ENCODE assay signal across 8 mouse cellular contexts in the genomic region with DNA sequence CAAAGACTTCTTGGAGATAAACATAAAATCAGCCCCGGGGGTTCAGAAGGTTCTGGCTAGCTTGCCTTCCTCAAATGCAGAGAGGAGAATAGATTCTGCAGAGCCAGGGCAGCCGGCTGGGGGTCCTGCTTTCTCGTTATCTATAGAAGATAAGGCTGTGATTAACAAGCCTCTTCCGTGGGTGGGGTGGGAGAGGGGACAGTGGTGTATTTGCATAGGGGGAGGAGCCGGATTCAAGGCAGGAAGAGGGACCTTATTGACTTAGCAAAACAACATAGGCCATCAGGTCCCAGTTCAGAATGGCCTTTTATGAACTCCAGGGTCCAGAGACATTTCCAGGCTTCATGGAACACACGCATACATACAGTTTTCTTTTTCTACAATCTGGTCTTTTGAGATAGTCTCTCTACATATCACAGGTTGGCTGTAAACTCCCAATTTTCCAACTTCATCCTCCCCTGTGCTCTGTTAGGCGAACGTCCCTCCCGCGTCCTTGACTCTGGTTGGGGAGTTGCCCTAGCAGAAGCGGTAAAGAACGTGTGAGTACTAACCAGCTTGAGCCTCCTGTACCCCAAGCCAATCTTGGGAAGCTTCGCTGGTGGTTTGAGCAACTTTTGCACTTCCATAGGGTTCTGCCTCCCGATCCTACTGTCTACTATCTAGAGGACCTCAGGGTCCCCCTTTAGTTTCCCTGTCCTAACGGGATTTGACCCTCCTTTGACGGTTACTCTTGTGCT. TPM values are rescaled to one million over a fixed set of nuclear protein-coding genes. Genes with fewer than 3 reads are reported as not detected.
DNase-seq lines count a peak whose midpoint lies in the region; ATAC-seq and TF ChIP-seq lines count a peak whose summit lies in the region.

No protein-coding gene starts in this region.

- peaks cover 3% of the 10 kb centered on the region; the same call in 1 of the 2 replicates for H3K4me1 ChIP-seq in heart, adult 2 months (ENCODE audit: control insufficient read depth, insufficient read depth, low read length)
- peaks cover 11% of the 10 kb centered on the region for H3K4me1 ChIP-seq in embryonic facial prominence, embryonic 12.5 days
- 0 out of 2 replicates have a peak, but pooled peaks cover 3% of the 10 kb centered on the region for H3K4me1 ChIP-seq in hindbrain, postnatal 0 days (ENCODE audit: insufficient read depth, low read length)
- no peaks in the 10 kb centered on the region for H3K4me1 ChIP-seq in stomach, postnatal 0 days (replicated peaks; ENCODE audit: control insufficient read depth, insufficient read depth)

- no peak for TF ChIP-seq EP300 in heart, adult 2 months (IDR thresholded peaks at IDR 0.05; ENCODE audit: insufficient read depth, low read depth, low read length)
- TF ChIP-seq EP300 in stomach, postnatal 0 days (optimal IDR thresholded peaks at IDR 0.05) = no peak

- no peaks in the 10 kb centered on the region for H3K9me3 ChIP-seq in embryonic facial prominence, embryonic 12.5 days
- H3K9me3 ChIP-seq in hindbrain, postnatal 0 days (ENCODE audit: low read length) = no peaks in the 10 kb centered on the region
- no peaks in the 10 kb centered on the region for H3K9me3 ChIP-seq in stomach, postnatal 0 days (ENCODE audit: control insufficient read depth, low read length)

- no peaks in the 10 kb centered on the region for H3K27me3 ChIP-seq in heart, adult 2 months (ENCODE audit: control insufficient read depth, insufficient read depth, low read length)
- H3K27me3 ChIP-seq in embryonic facial prominence, embryonic 12.5 days = peaks cover 56% of the 10 kb centered on the region
- H3K27me3 ChIP-seq in hindbrain, postnatal 0 days (ENCODE audit: insufficient read depth, low read length) = no peaks in the 10 kb centered on the region; the same call in 1 of the 2 replicates
- no peaks in the 10 kb centered on the region for H3K27me3 ChIP-seq in stomach, postnatal 0 days (ENCODE audit: control insufficient read depth, insufficient read depth, low read length)

- WGBS in heart, adult 2 months = 14% methylated on average over 16 of the region's 16 CpGs
- 8% methylated on average over 16 of the region's 16 CpGs for WGBS in embryonic facial prominence, embryonic 12.5 days
- WGBS in hindbrain, postnatal 0 days = 13% methylated on average over 16 of the region's 16 CpGs
- 11% methylated on average over 16 of the region's 16 CpGs for WGBS in stomach, postnatal 0 days

- peak overlapping the region; percentile 69 for H3K4me3 ChIP-seq in heart, adult 2 months
- H3K4me3 ChIP-seq in embryonic facial prominence, embryonic 12.5 days = peak overlapping the region; percentile 43
- peak overlapping the region; percentile 44 for H3K4me3 ChIP-seq in hindbrain, postnatal 0 days (ENCODE audit: low read length)
- peak overlapping the region; percentile 49 for H3K4me3 ChIP-seq in stomach, postnatal 0 days (ENCODE audit: low read depth, low read length)

- ATAC-seq in embryonic facial prominence, embryonic 12.5 days (ENCODE audit: insufficient number of reproducible peaks, insufficient read depth, low FRiP score, low TSS enrichment) = no peak
- ATAC-seq in hindbrain, postnatal 0 days = no peak; the same call in 1 of the 2 replicates
- no peak; the same call in 1 of the 2 replicates for ATAC-seq in stomach, postnatal 0 days (ENCODE audit: low FRiP score, low TSS enrichment)

- intact Hi-C loops in heart, adult 2 months (cut with DNase I) = loop anchor here (10.0 kb wide), 1 partner anchor 120 kb away; the partner anchor contains the start of gene Tbc1d2
- intact Hi-C loops in heart, postnatal 10 days (cut with DNase I) = loop anchor here (10.0 kb wide), 1 partner anchor 120 kb away; the partner anchor contains the start of gene Tbc1d2

- TF ChIP-seq POLR2A in heart, adult 2 months (IDR thresholded peaks at IDR 0.05; ENCODE audit: insufficient read depth, low read depth, low read length) = peak; percentile 55; the same call in 1 of the 2 replicates

- no peaks in the 10 kb centered on the region for H3K79me2 ChIP-seq in heart, adult 2 months (replicated peaks; ENCODE audit: control insufficient read depth, insufficient read depth, low read length)

- H3K36me3 ChIP-seq in heart, adult 2 months (ENCODE audit: control insufficient read depth, insufficient read depth, low read length) = no peaks in the 10 kb centered on the region
- no peaks in the 10 kb centered on the region for H3K36me3 ChIP-seq in embryonic facial prominence, embryonic 12.5 days
- no peaks in the 10 kb centered on the region; the same call in 1 of the 2 replicates for H3K36me3 ChIP-seq in hindbrain, postnatal 0 days (ENCODE audit: insufficient read depth, low read length)
- H3K36me3 ChIP-seq in stomach, postnatal 0 days (ENCODE audit: control insufficient read depth, insufficient read depth, low read length) = no peaks in the 10 kb centered on the region

- H3K4me2 ChIP-seq in embryonic facial prominence, embryonic 12.5 days (replicated peaks) = peak overlapping the region; percentile 65
- H3K4me2 ChIP-seq in hindbrain, postnatal 0 days (ENCODE audit: low read depth, low read length) = peak overlapping the region; percentile 71
- H3K4me2 ChIP-seq in stomach, postnatal 0 days (replicated peaks; ENCODE audit: low read depth) = peak overlapping the region; percentile 87

- DNase-seq in heart, adult 2 months = peak in 1 of 2 experiments; percentile 39
- DNase-seq in heart, postnatal 10 days = no peak
- no peak for DNase-seq in hindbrain, postnatal 0 days (ENCODE audit: low spot score)
- DNase-seq in lung, postnatal 14 days = peak; percentile 21
- no peak for DNase-seq in stomach, postnatal 0 days (ENCODE audit: low spot score)
- DNase-seq in adrenal gland, postnatal 4 days (ENCODE audit: low spot score in 2 of 2) = no peak
- no peak for DNase-seq in urinary bladder, adult 2 months (ENCODE audit: low spot score)

- no peak for TF ChIP-seq CTCF in heart, adult 2 months (IDR thresholded peaks at IDR 0.05)
- TF ChIP-seq CTCF in hindbrain, postnatal 0 days (IDR thresholded peaks at IDR 0.05; ENCODE audit: low read depth) = no peak
- TF ChIP-seq CTCF in stomach, postnatal 0 days (IDR thresholded peaks at IDR 0.05; ENCODE audit: low read depth) = no peak

- peak overlapping the region; percentile 74 for H3K9ac ChIP-seq in heart, adult 2 months (ENCODE audit: low read depth, low read length)
- H3K9ac ChIP-seq in embryonic facial prominence, embryonic 12.5 days = no peak overlapping the region
- peak overlapping the region; percentile 47; the same call in 1 of the 2 replicates for H3K9ac ChIP-seq in hindbrain, postnatal 0 days (replicated peaks; ENCODE audit: low read length)
- H3K9ac ChIP-seq in stomach, postnatal 0 days (ENCODE audit: low read length) = peak overlapping the region; percentile 60

- H3K27ac ChIP-seq in heart, adult 2 months = peak overlapping the region; percentile 53
- H3K27ac ChIP-seq in embryonic facial prominence, embryonic 12.5 days = no peak overlapping the region
- no peak overlapping the region for H3K27ac ChIP-seq in hindbrain, postnatal 0 days
- 0 out of 2 replicates have a peak overlapping the region, but pooled peaks have one; percentile 58 for H3K27ac ChIP-seq in stomach, postnatal 0 days (replicated peaks)

RNA-seq across cellular contexts. Expression of gene Trim14, which starts 0.7 kb away (rescaled TPM):
- total RNA-seq in heart, adult 2 months (2021) = 1 to 10 TPM; 2.5 to 2.9 TPM
- 1.5 and 2.1 TPM in 2 replicates for polyA plus RNA-seq in heart, adult 2 months (2012; rRNA removed)
- total RNA-seq in heart, postnatal 10 days (2021) = under 1 TPM; 0.79 to 0.84 TPM
- polyA plus RNA-seq in embryonic facial prominence, embryonic 12.5 days (2016; fragmentation: Nextera tagmentation; extraction: Ambion mirVana) = 1.0 and 1.5 TPM in 2 replicates
- total RNA-seq in hindbrain, postnatal 0 days (2014; rRNA removed) = 1.5 and 3.0 TPM in 2 replicates
- polyA plus RNA-seq in hindbrain, postnatal 0 days (2015; fragmentation: Nextera tagmentation; extraction: Ambion mirVana) = 1.2 and 1.7 TPM in 2 replicates
- 4.0 and 4.5 TPM in 2 replicates for polyA plus RNA-seq in stomach, postnatal 0 days (2015; fragmentation: Nextera tagmentation; extraction: Ambion mirVana)
- total RNA-seq in adrenal gland, postnatal 4 days (2021) = 1 to 10 TPM; 7.2 to 7.5 TPM
- polyA plus RNA-seq in urinary bladder, adult 2 months (2012; rRNA removed) = 5.0 and 5.7 TPM in 2 replicates

RNA-seq across cellular contexts. Expression of gene Nans, which starts 46.2 kb away (rescaled TPM):
- total RNA-seq in heart, adult 2 months (2021) = 10 to 100 TPM; 11.3 to 16.4 TPM
- polyA plus RNA-seq in heart, adult 2 months (2012; rRNA removed) = 12.0 and 17.3 TPM in 2 replicates
- 10 to 100 TPM; 30.6 to 34.5 TPM for total RNA-seq in heart, postnatal 10 days (2021)
- 85.6 and 90.7 TPM in 2 replicates for polyA plus RNA-seq in embryonic facial prominence, embryonic 12.5 days (2016; fragmentation: Nextera tagmentation; extraction: Ambion mirVana)
- 80.2 and 85.9 TPM in 2 replicates for total RNA-seq in hindbrain, postnatal 0 days (2014; rRNA removed)
- 57.6 and 60.4 TPM in 2 replicates for polyA plus RNA-seq in hindbrain, postnatal 0 days (2015; fragmentation: Nextera tagmentation; extraction: Ambion mirVana)
- polyA plus RNA-seq in stomach, postnatal 0 days (2015; fragmentation: Nextera tagmentation; extraction: Ambion mirVana) = 65.1 and 67.7 TPM in 2 replicates
- total RNA-seq in adrenal gland, postnatal 4 days (2021) = 10 to 100 TPM; 51.0 to 51.3 TPM
- polyA plus RNA-seq in urinary bladder, adult 2 months (2012; rRNA removed) = 34.6 and 35.1 TPM in 2 replicates

Comparison
In these comparisons a context has a peak if more than half of its experiments do, and no peak if none do; other contexts are left out.
1. H3K27ac ChIP-seq: peak in heart, adult 2 months (single experiment) and stomach, postnatal 0 days (single experiment); none in embryonic facial prominence, embryonic 12.5 days (single experiment) and hindbrain, postnatal 0 days (single experiment).
2. Peak in every context shown above with its lines, with median percentiles within 50 percentile points of each other: H3K4me3 ChIP-seq and H3K4me2 ChIP-seq.